Mouse (Mus musculus): ENCODE results near the gene Znrf3.

GRCm38 (mm10) chr11:5468471-5468870 is 23.8 kb upstream of the Znrf3 start:
- TF ChIP-seq CTCF (conservative IDR thresholded peaks at IDR 0.05; ENCODE audit: low read length) = no peak
- TF ChIP-seq NANOG (IDR thresholded peaks at IDR 0.05; ENCODE audit: borderline replicate concordance, low read length) = no peak

Measured in E14TG2a.4 (cell line).